Mouse (Mus musculus) testis, postnatal 14 days (tissue): ENCODE results near the gene E430018J23Rik.
"Not testable (repeated sequence)": the region's sequence is repeated elsewhere in the genome, so short reads cannot be mapped to it uniquely, and the experiment has no call there.

Source experiments
- DNase-seq: peaks from one replicate; pipeline ENCODE4 v3.0.0; 2021; ENCODE audit warnings: low spot score

The E430018J23Rik gene

DNA sequence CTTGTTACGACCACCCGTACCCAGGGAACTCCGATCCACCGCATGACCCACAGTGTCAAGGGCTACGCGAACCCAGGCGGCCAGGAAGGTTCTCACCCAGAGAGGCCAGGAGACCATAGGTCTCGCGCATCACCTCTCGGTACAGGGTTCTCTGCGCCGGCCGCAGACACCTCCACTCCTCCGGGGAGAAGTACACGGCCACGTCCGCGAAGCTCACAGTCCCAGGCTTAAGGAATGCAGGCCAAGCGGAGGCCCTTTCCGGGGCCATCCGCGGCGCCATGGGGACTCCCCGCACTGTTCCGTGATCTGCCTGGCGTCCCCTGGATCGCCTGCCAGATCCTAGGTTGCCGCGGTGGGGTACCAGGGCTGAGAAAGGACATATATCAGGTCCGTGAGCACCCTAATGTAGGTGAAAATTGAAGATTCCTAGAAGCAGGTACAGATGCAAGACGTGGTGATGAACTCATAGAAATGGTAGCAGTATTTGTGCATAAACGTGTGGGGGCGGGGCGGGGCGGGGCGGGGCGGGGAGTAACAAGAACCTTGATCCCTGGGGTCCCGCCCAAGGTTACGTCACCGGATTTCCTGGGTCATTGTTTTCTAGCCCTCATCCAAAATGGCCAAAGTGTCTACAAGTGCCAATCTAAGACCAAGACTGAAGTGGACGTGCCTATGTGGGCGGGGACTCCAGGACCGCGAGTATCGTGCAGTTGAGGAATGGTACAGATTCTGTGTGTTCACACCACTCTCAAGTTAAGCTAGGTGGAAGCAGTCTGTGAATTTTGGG, at the start of gene E430018J23Rik:
Gene E430018J23Rik, minus strand, starts transcription at position 473 of the 787 bp plus-strand sequence.
- DNase-seq: peak; percentile 90

DNA sequence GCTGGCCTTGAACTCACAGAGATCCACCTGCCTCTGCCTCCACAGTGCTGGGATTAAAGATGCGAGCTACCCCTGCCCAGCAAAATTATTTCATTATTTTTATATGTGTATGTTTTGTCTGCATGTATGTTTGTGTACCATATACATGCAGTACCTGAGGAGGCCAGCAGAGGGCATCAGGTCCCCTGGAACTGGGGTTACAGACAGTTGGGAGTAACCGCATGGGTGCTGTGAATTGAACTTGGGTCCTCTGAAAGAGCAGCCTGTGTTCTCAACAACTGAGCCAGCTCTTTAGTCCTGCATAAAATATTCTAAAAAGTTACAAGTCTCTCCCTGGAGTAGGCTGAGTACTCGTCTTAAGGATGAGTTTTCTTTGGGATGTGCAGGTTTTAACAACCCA, 44.3 kb upstream of the E430018J23Rik start:
- peak; percentile 56 for DNase-seq

DNA sequence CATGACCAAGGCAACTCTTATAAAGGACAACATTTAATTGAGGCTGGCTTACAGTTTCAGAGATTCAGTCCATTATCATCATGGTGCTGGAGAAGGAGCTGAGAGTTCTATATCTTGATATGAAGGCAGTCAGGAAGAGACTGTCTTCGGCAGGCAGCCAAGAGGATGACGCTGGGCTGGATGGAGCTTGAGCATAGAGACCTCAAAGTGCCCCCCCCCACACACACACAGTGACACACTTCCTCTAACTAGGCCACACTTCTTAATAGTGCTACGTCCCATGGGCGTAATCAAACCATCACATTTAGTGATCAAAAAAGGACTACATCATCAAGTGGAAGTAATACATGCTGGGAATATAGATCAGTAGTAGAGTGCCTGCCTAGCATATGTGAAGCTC, 41.8 kb upstream of the E430018J23Rik start:
- DNase-seq: no peak

DNA sequence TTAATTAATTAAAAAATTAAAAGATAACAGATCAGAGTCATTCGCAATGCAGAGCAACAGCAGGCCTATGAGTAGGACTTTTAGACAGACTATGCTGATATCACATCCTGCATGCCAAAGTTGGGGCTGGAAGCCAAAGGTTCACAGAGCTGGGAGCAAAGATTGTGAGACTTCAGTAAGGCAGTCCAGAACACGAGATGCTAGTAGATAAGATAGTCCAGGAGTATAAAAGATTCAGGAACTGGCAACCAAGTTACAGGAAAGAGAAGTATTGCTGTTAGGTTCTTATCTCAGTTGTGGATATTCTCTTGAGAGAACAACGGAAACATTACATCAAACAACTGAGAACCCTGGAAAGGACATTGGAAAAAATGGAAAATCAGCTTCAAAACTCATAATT, 32.9 kb upstream of the E430018J23Rik start:
- DNase-seq: no peak

DNA sequence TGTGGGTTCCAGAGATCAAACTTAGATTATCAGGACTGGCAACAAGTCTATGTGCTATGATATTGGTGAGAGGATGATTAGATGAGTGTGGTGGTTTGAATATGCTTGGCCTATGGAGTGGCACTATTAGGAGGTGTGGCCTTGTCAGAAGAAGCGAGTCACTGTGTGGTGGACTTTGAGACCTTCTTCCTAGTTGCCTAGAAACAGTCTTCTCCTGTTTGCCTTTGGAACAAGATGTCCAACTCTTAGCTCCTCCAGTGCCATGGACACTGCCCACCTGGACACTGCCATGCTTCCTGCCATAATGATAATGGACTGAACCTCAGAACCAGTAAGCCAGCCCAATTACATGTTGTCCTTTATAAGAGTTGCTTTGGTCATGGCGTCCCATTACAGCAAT, 32.5 kb upstream of the E430018J23Rik start:
- DNase-seq: no peak

DNA sequence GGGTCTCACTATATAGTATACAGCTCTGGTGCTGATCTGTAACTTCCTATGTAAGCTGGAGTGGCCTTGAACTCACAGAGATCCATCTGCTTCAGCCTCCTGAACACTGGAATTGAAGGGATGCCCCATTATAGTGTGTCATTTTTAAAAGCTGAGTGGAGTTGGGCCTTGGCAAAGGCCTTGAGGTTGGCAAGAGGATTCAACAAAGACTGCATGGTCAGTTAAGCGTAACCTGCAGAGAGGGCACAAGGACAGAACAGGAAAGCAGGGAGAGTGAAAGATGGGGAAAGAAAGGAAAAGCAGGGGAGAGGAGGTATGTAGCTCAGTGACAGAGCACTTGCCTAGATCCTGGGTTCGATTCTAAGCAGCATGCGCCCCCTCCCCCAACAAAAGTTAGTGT, 31.9 kb upstream of the E430018J23Rik start:
- no peak for DNase-seq

DNA sequence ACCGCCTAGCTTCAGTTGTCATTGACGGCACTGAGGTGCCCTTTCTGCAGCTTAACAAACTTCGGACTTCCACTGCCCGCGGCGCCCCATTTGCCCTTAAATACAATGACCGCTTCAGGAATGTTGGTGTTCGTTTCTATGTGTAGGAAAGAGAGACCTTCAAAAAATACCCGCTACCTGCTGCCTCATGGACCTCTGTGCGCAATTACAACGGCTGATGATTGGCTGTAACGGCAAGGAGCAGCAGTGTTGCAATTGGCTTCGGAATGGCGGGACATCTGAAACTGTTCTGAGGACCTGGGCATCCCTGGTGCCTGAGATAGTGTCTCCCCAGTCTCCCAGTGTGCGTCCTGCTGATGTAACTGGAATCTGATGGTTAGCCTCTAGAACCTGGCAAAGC, 28.8 kb upstream of the E430018J23Rik start:
- DNase-seq: no peak

DNA sequence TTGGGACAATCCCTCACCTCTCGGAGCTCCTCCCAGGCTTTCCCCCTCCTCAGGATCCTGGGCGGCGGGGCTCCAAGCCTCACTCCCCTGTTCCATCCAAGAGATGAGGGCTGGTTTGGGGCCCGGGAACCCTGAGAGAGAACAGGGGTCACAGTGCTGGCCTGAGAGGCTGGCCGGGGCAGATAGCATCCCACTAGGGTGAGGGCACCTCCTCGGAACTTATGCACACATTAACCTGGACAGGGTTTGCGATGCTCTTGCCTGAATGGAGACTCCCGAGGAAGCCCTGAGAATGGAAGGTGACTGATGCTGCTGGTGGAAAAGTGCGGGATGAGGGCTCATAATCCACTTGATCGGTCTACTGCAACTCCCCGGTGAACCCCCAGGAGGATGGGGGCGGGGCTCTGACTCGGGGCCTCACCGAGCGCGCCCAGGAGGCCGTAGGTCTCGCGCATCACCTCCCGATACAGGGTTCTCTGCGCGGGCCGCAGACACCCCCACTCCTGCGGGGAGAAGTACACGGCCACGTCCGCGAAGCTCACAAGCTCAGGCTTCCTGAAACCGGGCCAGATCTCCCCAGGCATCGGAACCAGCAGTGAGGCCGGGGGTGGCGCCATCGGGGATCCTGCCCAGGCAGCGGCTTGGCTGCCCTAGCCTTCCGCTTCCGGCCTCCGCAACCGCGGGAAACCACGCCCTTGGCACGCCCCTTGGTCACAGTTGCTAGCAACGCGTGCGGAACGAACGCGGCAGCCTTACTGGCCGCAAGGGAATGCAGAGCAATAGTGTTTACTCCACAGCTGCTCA, 28.2 kb upstream of the E430018J23Rik start, which contains the start of gene Zfp688:
Gene Zfp688, minus strand, starts transcription at position 681 of the 804 bp plus-strand sequence.
- peak; percentile 90 for DNase-seq

DNA sequence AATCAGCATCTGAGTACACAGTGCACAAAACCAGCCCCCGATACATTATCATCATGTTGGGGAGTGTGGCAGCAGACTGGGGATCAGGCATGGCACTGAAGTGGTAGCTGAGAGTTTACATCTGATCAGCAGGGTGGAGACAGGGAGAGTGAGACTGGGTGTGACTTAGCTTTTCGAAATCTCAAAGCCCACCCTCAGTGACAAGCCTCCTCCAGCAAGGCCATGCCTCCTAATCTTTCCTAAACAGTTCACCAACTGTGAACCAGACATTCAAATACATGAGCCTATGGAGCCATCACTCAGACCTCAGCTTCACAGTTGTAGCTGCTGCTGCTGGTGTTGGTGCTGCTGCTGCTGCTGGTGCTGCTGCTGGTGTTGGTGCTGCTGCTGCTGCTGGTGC, 18.0 kb upstream of the E430018J23Rik start:
- DNase-seq: no peak

DNA sequence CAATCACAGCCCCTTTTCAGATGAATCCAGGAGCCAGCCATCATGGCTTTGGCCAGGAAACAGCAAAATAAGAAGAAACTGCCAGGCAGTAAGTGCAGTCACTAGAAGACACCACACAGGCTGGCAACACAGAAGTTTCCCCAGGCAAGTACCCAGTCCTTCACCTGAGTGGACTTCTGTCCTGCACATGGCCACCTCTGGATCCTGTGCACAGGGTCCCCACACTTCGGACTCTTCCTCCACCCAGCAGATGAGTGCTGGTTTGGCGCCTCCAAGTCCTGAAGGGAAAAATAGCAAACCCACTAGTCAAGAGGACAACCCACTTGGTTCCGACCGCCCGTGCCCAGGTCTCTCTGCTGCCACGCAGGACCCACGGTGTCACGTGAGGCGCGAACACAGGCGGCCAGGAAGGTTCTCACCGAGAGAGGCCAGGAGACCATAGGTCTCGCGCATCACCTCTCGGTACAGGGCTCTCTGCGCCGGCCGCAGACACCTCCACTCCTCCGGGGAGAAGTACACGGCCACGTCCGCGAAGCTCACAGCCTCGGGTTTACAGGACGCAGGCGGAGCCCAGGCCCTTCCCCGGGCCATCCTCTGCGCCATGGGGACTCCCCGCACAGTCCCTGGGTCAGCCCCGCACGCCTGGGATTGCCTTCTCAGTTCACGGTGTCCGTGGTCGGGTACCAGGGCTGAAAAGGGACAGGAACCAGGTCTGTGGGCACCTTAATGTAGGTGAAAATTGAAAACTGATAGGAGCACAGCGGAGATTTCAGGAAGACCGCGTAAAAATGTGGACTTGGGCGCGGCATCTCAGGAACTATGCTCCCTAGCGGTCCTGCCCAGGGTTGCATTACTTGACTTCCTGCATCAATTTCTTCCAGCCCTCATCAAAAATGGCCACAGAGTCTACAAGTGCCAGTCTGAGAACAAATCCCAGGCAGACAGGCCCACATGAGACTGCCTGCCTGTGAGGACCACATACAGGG, 12.9 kb upstream of the E430018J23Rik start, which contains the start of gene Zfp764:
Gene Zfp764, minus strand, starts transcription at position 821 of the 986 bp plus-strand sequence.
- peak; percentile 65 for DNase-seq

DNA sequence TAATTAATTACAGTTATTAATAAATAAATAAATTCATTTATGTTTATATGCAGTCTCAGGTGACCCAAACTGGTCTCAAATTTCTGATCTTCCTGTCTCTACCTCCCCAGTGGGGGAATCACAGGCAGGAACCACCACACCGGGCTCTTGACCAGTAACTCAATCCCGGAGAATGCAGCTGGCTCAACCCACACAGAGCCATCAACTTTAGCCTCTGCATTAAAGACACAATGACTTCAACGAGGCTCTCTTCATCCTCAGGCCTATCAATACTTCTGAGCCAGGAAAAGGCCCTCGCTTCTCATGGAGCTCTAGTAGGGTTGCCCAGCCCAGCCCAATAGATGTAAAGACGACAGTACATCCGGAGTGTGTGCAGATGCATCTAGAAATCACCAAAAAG, 10.7 kb upstream of the E430018J23Rik start:
- not testable (repeated sequence) for DNase-seq

DNA sequence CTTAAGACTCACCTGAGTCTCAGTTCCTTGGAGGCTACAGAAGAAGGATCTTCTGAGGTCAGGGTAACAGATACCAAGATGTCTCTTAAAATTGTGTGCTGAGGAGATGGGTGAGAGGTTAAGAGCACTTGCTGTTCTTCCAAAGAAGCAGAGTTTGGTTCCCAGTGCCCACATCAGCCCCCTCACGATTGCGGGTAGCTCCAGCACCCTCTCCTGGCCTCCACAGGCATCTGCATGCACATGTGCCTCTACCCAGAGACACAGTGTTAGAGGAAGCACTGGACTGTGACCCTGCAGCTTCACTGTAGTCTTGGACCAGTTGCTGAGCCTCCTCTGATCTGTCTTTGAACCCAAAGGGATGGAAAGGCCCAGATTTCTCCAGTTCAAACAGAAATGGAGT, 9.6 kb upstream of the E430018J23Rik start:
- DNase-seq: no peak

DNA sequence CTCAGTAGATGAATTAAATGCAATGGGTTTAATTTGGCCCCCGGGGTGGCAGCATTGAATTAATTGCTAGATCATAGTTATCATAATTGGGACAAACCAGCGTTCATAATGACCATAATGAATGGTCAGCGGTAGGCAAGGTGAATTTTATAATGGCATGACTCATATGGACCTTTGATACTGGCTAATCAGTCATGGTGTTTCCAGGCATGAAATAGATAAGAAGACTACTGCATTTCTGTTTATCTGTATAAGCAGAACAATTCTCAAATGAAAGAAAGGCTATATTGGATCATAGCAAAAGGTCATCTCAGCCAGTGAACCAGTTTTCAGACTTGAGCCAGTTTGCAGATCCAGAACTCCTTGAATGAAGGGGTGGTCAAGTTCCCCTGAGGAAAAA, 6.9 kb upstream of the E430018J23Rik start:
- DNase-seq: no peak

DNA sequence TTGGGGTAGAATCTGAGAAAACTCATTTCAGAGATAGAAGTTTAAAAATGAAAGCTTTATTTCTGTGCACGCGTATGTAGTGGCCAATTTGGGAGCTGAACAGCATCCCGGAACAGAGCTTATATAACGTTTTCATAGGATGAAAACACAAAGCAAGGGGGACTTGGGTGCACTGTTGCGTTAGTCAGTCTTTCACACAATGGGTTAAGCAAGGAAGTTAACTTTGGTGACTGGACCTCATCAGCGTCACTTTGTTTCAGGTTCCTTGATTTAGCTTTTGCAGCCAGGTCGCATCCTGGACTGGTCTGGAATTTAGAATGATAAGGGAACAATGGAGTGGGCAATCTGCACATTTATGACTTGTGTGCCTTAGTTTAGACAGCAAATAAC, 510 bp upstream of the E430018J23Rik start:
- DNase-seq: no peak

DNA sequence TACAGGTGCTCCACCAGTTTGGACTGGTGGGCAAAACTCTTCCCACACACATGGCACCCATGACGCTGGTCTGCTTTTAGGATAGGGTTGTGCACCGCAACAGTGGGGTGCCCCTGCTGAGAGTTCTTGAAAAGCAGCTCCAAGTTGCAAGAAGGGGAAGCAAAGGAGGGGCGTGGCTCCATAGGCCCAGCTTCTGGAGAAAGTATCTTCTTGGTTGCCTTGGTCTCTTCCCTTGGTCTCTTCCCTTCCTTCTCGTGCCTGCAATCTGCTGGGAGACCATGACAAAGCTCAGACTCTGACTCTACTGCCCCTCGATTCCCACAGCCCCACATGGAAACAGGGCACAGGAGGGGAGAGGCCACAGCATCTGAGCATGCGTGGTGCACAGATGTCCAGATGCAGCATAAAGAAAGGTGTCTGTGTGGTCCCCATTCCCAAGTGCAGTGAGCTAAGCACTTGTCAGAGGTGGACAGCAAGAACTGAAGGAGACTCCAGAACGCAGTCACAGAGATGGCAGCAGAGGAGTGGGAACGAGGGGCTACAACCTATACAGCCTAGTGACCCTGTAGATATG, 1.1 kb downstream of the E430018J23Rik start:
- no peak for DNase-seq

DNA sequence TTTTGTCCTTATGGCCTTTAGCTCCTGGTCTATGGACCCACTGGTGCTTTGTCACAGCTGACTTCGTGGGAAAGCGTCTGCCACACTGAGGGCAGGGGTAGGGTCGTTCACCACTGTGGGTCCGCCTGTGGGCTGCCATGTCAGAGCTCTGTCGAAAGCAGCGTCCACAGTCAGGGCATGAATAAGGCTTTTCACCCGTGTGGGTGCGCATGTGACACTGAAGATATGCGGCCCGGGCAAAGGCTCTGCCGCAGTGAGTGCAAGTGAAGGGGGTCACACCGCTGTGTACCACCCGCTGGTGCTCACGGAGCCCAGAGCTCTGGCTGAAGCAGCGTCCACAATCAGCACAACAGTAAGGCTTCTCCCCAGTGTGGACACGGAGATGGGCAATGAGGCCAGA, 1.9 kb downstream of the E430018J23Rik start:
- DNase-seq: no peak

DNA sequence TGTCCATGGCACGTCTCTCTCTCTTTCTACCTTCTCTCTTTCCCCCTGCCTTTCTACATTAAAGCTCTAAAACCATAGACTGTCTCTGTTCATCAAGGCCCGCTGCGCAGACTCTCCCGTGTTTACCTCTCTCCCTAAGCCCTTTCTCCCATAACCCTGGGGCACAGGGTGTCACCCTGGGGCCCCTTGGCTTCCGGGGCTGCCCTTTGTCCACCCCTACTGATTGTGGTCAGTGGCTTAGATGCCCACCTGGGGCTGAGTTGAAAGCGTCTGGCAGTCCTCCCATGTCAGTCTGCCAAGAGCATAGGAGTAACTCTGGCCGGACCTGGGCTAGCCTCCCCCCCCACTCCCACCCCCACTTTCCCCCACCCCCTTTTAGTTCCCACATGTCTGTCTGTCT, 3.1 kb downstream of the E430018J23Rik start:
- DNase-seq: no peak

DNA sequence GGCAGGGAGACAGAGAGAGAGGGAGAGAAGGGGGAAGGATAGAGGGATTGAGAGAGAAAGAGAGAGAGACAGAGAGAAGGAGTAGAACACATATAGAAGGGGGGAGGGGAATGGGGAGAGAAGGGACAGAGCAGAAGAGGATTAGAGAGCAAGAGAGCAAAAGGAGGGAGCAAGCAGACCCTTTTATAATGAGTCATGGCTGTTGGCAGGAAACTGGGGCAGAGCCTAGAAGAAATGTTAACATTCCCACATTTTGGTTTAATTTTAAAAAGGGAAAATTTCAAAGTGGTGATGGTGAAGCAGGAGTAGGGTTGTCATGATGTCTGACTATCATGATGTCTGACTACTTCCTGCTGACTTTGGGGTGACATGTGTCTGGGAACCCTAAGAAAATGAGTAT, 5.2 kb downstream of the E430018J23Rik start:
- not testable (repeated sequence) for DNase-seq

DNA sequence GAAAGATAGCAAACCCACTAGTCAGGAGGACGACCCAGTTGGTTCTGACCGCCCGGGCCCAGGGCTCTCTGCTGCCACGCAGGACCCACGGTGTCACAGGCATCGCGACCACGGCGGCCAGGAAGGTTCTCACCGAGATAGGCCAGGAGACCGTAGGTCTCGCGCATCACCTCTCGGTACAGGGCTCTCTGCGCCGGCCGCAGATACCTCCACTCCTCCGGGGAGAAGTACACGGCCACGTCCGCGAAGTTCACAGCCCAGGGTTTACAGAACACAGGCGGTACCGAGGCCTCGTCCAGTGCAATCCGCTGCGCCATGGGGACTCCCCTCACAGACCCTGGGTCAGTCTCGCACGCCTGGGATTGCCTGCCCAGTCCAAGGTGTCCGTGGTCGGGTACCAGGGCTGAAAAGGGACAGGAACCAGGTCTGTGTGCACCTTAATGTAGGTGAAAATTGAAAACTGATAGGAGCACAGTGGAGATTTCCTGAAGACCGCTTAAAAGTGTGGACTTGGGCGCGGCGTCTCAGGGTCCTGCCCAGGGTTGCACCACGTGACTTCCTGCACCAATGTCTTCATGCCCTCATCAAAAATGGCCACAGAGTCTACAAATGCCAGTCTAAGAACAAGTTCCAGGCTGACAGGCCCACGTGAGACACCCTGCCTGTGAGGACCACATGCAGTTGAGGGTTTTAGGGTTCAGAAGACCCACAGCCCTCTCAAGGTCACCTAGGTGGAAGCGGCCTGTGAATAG, 6.6 kb downstream of the E430018J23Rik start, which contains the start of gene 9130019O22Rik:
Gene 9130019O22Rik, minus strand, starts transcription at position 526 of the 752 bp plus-strand sequence.
- DNase-seq: peak; percentile 87

DNA sequence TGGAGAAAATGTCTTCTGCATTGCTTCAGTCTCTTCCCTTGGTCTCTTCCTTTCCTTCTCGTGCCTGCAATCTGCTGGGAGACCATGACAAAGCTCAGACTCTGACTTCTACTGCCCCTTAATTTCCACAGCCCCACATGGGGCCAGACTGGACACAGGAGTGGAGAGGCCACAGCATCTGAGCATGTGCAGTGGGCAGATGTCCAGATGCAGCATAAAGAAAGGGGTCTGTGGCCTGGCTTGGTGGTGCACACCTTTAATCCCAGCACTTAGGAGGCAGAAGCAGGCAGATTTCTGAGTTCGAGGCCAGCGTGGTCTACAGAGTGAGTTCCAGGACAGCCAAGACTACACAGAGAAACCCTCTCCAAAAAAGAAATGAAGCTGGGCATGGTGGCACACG, 7.9 kb downstream of the E430018J23Rik start:
- DNase-seq: not testable (repeated sequence)
